Mouse (Mus musculus) forebrain, embryonic 12.5 days (tissue): ENCODE measurements around the gene Abtb2. TPM values are rescaled to one million over a fixed set of nuclear protein-coding genes. Genes with fewer than 3 reads are reported as not detected.

Experiments used
- ATAC-seq: fragments of 200-750 bp; cut with Nextera tagmentation; 2 replicates; pipeline ENCODE4 v1.8.0; 2017; ENCODE audit warnings: moderate TSS enrichment; ENCODE audit not compliant: low FRiP score
- H3K27ac ChIP-seq: fragments of 300-500 bp; sonication (generic); 2 replicates; pipeline ENCODE4 v1.5.1; 2016; ENCODE audit warnings: mild to moderate bottlenecking
- H3K27me3 ChIP-seq: fragments of 300-500 bp; sonication (generic); 2 replicates; pipeline ENCODE4 v1.6.1; 2016; ENCODE audit warnings: mild to moderate bottlenecking
- H3K36me3 ChIP-seq: fragments of 300-500 bp; sonication (generic); replicated peaks from 2 replicates; pipeline ENCODE4 v1.6.1; 2016; ENCODE audit warnings: mild to moderate bottlenecking
- H3K4me1 ChIP-seq: fragments of 300-500 bp; sonication (generic); 2 replicates; pipeline ENCODE4 v1.6.1; 2016
- H3K4me2 ChIP-seq: fragments of 300-500 bp; sonication (generic); 2 replicates; pipeline ENCODE4 v1.6.1; 2016; ENCODE audit warnings: mild to moderate bottlenecking, moderate library complexity
- H3K4me3 ChIP-seq: fragments of 300-500 bp; sonication (generic); replicated peaks from 2 replicates; pipeline ENCODE4 v1.5.1; 2016; ENCODE audit warnings: mild to moderate bottlenecking
- H3K9ac ChIP-seq: fragments of 300-500 bp; sonication (generic); 2 replicates; pipeline ENCODE4 v1.6.1; 2016; ENCODE audit warnings: mild to moderate bottlenecking
- H3K9me3 ChIP-seq: fragments of 300-500 bp; sonication (generic); 2 replicates; pipeline ENCODE4 v1.6.1; 2016
- WGBS: fragments of 180-500 bp; shearing (Covaris S2); methylation state at CpG from one replicate; pipeline ENCODE4 v1.1.7; 2016; 5-methylcytosine and 5-hydroxymethylcytosine counted together
- polyA plus RNA-seq: library from polyadenylated mRNA; unstranded; fragments of >200 nt; fragmentation: Nextera tagmentation; extraction: Ambion mirVana; gene quantifications from 2 replicates; pipeline ENCODE4 v1.2.1, GENCODE M21; 2016

Abtb2 gene
- polyA plus RNA-seq, 1 experiment from 2014 or later = 14.9 TPM

DNA sequence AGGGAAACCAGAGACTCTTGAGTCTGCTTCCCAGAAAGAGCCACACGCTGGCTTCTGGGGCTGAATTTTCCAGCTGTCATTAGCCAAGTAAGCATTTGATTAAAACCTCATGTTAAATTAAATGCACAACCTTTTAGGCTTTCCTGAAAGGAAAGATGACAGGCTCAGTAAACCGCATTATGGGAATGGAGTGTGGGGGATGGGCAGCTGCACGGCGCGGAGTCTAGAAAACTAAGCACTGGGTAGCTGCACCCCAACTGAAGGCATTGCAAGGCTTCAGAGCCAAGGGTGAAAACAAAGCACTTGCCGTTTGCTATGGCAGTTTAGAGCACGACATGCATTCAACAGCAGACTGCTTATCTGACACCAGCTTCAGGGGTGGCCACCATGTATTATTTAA lies 2.1 kb downstream of the Abtb2 start:
- Histone ChIP-seq H3K4me3 (peak overlapping the region; percentile 67), H3K4me2 (peak overlapping the region; percentile 97), H3K9me3 (no peaks in the 10 kb centered on the region), H3K27ac (no peak overlapping the region; the same call in 1 of the 2 replicates), H3K9ac (peak overlapping the region; percentile 30), H3K36me3 (no peaks in the 10 kb centered on the region), H3K4me1 (peaks cover 53% of the 10 kb centered on the region), H3K27me3 (peaks cover 8% of the 10 kb centered on the region; the same call in 1 of the 2 replicates)
- 17% methylated on average over 7 of the region's 7 CpGs for WGBS
- no peak for ATAC-seq

GRCm38 (mm10) chr2:103569716-103570115 lies 3.6 kb downstream of the Abtb2 start:
- H3K4me3 ChIP-seq = no peak overlapping the region
- no peak for ATAC-seq
- H3K36me3 ChIP-seq = no peaks in the 10 kb centered on the region
- 69% methylated on average over 1 of the region's 1 CpGs for WGBS
- no peaks in the 10 kb centered on the region for H3K9me3 ChIP-seq
- H3K4me2 ChIP-seq = peak overlapping the region; percentile 97
- H3K27ac ChIP-seq = no peak overlapping the region
- H3K27me3 ChIP-seq = peaks cover 4% of the 10 kb centered on the region; the same call in 1 of the 2 replicates
- peaks cover 53% of the 10 kb centered on the region for H3K4me1 ChIP-seq
- H3K9ac ChIP-seq = no peak overlapping the region

DNA sequence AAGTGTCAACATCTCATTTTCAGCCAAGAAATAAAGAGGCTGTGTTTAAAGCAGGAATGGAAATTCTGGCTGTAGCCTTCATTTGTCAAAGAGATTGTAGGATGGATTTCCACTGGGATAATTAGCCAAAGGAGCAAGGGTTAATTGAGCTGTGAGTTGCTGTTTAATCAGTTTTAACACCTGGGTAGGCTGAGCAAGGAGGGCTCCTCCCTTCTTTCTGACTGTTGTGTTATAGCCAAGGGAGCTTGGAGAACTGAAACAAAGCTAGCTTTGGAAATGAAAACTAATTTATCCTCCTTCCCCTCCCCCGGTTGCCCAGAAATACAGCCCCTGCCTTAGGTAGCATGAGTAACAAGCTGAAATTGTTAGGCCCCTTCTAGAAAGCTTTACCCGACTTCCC lies 6.2 kb downstream of the Abtb2 start:
- H3K4me3 ChIP-seq = no peak overlapping the region
- no peak overlapping the region for H3K4me2 ChIP-seq
- H3K36me3 ChIP-seq = no peaks in the 10 kb centered on the region
- no peak overlapping the region for H3K9ac ChIP-seq
- no peak overlapping the region for H3K27ac ChIP-seq
- peak; percentile 49; the same call in 1 of the 2 replicates for ATAC-seq
- peaks cover 4% of the 10 kb centered on the region; the same call in 1 of the 2 replicates for H3K27me3 ChIP-seq
- no peaks in the 10 kb centered on the region for H3K9me3 ChIP-seq
- H3K4me1 ChIP-seq = peaks cover 42% of the 10 kb centered on the region
- WGBS = 38% methylated on average over 2 of the region's 2 CpGs

DNA sequence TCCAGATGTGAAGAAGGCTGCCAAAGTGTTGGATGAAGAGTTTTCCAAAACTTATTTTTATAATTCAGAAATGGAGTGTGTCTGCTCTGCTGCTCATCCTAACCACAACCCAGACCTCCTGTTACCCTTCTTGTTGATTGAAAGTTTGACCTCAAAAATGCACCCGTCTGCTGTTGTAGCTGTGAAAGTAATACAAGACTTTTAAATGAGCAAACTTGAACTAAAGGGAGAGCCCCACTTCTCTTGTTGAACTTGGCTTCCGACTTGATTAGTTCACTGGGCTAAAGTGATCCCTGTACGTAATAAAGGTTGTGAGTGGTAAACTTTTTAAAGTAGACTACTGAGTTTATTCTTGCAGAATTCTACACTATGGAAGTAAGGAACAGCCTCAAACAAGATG lies 10.3 kb downstream of the Abtb2 start:
- WGBS = 88% methylated on average over 3 of the region's 3 CpGs
- no peak overlapping the region for H3K4me3 ChIP-seq
- ATAC-seq = no peak

GRCm38 (mm10) chr2:103577752-103578662 lies 11.9 kb downstream of the Abtb2 start:
- H3K9ac ChIP-seq = no peak overlapping the region

More for the DNA sequence above, 10.3 kb downstream of the Abtb2 start:
- no peak overlapping the region for H3K9ac ChIP-seq
- H3K27ac ChIP-seq = no peak overlapping the region
- H3K27me3 ChIP-seq = no peaks in the 10 kb centered on the region
- no peaks in the 10 kb centered on the region for H3K9me3 ChIP-seq
- no peaks in the 10 kb centered on the region for H3K36me3 ChIP-seq
- peaks cover 6% of the 10 kb centered on the region for H3K4me1 ChIP-seq
- H3K4me2 ChIP-seq = no peak overlapping the region

DNA sequence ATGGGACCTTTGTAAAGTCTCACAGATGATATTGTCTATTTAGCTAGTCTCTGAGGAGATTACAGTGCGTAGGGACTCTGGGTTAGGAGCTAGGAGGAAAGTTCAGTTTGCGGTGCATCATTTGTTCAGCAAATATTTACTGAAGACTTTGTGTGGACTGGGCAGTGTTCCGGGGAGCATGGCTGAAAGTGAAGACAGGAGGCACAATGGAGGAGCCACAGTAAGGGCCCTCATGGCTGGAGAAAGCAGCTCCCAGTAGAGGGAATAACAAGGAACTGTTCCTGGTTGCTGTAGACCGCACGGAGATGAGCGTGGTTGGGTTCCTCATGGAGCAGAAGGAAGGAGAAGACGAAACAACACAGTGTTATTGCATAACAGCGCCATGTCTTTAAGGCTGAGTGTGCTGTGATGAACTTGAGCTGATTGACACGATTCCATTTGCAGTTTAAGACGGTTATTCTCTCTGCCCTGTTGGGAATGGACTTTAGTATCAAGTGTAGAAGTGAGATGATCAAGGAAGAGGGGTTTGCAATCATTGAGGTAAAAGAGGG lies 12.6 kb downstream of the Abtb2 start:
- Histone ChIP-seq H3K4me2 (no peak overlapping the region), H3K27ac (no peak overlapping the region), H3K4me1 (no peaks in the 10 kb centered on the region; the same call in 1 of the 2 replicates), H3K9me3 (no peaks in the 10 kb centered on the region), H3K4me3 (no peak overlapping the region), H3K36me3 (no peaks in the 10 kb centered on the region), H3K9ac (no peak overlapping the region), H3K27me3 (no peaks in the 10 kb centered on the region)
- WGBS = 96% methylated on average over 10 of the region's 10 CpGs
- no peak for ATAC-seq

More at GRCm38 (mm10) chr2:103577752-103578662, 11.9 kb downstream of the Abtb2 start:
- Histone ChIP-seq H3K36me3 (no peaks in the 10 kb centered on the region), H3K4me2 (no peak overlapping the region), H3K4me1 (no peaks in the 10 kb centered on the region; the same call in 1 of the 2 replicates), H3K27me3 (no peaks in the 10 kb centered on the region), H3K9me3 (no peaks in the 10 kb centered on the region), H3K4me3 (no peak overlapping the region), H3K27ac (no peak overlapping the region)
- WGBS = 81% methylated on average over 7 of the region's 7 CpGs
- no peak for ATAC-seq

- Histone ChIP-seq H3K27ac (no peak overlapping the region), H3K27me3 (no peaks in the 10 kb centered on the region), H3K4me2 (no peak overlapping the region), H3K9ac (no peak overlapping the region), H3K9me3 (no peaks in the 10 kb centered on the region), H3K4me1 (no peaks in the 10 kb centered on the region; the same call in 1 of the 2 replicates), H3K4me3 (no peak overlapping the region), H3K36me3 (no peaks in the 10 kb centered on the region)
- 83% methylated on average over 8 of the region's 8 CpGs for WGBS
- no peak for ATAC-seq
Measured at GRCm38 (mm10) chr2:103580756-103581155, 14.6 kb downstream of the Abtb2 start.

DNA sequence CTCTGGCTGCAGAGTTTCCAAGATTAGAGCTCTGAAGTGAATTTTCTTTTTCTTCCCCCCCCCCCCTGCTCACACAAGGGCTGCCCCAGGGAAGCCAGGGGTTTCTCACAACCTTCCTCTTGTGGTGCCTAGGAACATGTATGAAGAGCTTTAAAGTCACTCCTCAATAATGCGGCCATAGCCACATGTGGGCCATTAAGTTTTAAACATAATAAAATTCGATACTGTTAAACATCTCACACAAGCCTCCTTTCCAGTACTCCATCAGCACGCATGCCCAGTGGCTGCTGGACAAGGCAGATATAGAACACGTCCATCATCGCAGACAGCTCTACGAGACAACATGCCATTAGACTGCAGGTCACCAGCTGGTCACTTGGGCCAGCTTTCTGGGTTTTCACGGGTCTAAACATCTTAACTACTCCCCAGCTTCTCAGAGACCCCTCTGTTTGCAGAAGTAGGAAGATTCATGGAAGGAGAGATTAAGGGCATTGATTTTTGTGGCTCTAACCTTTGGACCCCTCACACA lies 15.3 kb downstream of the Abtb2 start:
- H3K4me2 ChIP-seq = no peak overlapping the region
- 82% methylated on average over 7 of the region's 7 CpGs for WGBS
- no peak overlapping the region for H3K4me3 ChIP-seq
- H3K9ac ChIP-seq = no peak overlapping the region
- ATAC-seq = no peak
- no peaks in the 10 kb centered on the region for H3K36me3 ChIP-seq
- H3K9me3 ChIP-seq = no peaks in the 10 kb centered on the region
- H3K27me3 ChIP-seq = no peaks in the 10 kb centered on the region
- no peak overlapping the region for H3K27ac ChIP-seq
- no peaks in the 10 kb centered on the region; the same call in 1 of the 2 replicates for H3K4me1 ChIP-seq

GRCm38 (mm10) chr2:103583316-103583715 lies 17.2 kb downstream of the Abtb2 start:
- H3K4me2 ChIP-seq = no peak overlapping the region
- no peak overlapping the region for H3K9ac ChIP-seq
- H3K4me3 ChIP-seq = no peak overlapping the region
- ATAC-seq = no peak
- no peaks in the 10 kb centered on the region for H3K9me3 ChIP-seq
- no peak overlapping the region for H3K27ac ChIP-seq
- H3K27me3 ChIP-seq = no peaks in the 10 kb centered on the region
- no peaks in the 10 kb centered on the region for H3K36me3 ChIP-seq
- H3K4me1 ChIP-seq = no peaks in the 10 kb centered on the region; the same call in 1 of the 2 replicates
- WGBS = 55% methylated on average over 3 of the region's 3 CpGs

- no peaks in the 10 kb centered on the region for H3K9me3 ChIP-seq
- H3K4me2 ChIP-seq = no peak overlapping the region
- no peak for ATAC-seq
- H3K9ac ChIP-seq = no peak overlapping the region
- no peak overlapping the region for H3K27ac ChIP-seq
- H3K36me3 ChIP-seq = no peaks in the 10 kb centered on the region
- H3K4me3 ChIP-seq = no peak overlapping the region
- H3K27me3 ChIP-seq = no peaks in the 10 kb centered on the region
- no peaks in the 10 kb centered on the region; the same call in 1 of the 2 replicates for H3K4me1 ChIP-seq
Measured at GRCm38 (mm10) chr2:103584093-103584492, 18.0 kb downstream of the Abtb2 start.

- ATAC-seq = no peak
- Histone ChIP-seq H3K27me3 (no peaks in the 10 kb centered on the region), H3K36me3 (no peaks in the 10 kb centered on the region), H3K4me2 (no peak overlapping the region), H3K4me1 (peaks cover under 1% of the 10 kb centered on the region; the same call in 1 of the 2 replicates), H3K9me3 (no peaks in the 10 kb centered on the region), H3K27ac (no peak overlapping the region), H3K9ac (no peak overlapping the region), H3K4me3 (no peak overlapping the region)
- WGBS = 69% methylated on average over 3 of the region's 3 CpGs
Measured at GRCm38 (mm10) chr2:103586423-103586822, 20.3 kb downstream of the Abtb2 start.

DNA sequence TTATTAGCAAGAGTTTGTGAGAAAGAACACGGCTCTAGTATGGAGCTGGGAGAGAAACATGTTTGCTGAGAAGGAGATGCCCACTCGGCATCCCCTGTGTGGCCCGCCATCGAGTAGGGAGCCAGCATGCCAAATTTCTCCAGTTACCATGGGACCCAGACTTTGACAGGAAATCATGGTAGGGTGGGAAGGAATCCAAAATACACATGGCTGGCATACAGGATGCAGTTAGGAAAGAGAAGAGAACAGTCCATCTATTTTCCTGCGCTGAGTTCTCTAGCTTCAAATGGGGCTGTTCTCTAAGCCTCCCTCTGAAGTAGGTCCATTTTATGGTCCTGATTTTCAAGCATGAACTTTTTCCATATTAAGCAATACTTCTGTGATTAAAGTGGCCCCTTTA lies 22.7 kb downstream of the Abtb2 start:
- Histone ChIP-seq H3K4me1 (peaks cover 14% of the 10 kb centered on the region), H3K9ac (no peak overlapping the region), H3K4me2 (no peak overlapping the region), H3K27me3 (no peaks in the 10 kb centered on the region), H3K27ac (no peak overlapping the region), H3K9me3 (no peaks in the 10 kb centered on the region), H3K36me3 (no peaks in the 10 kb centered on the region), H3K4me3 (no peak overlapping the region)
- ATAC-seq = no peak
- 86% methylated on average over 5 of the region's 5 CpGs for WGBS
